Mouse (Mus musculus): Measurements from ENCODE around the gene Clec3b. TPM values are rescaled to one million over a fixed set of nuclear protein-coding genes. Genes with fewer than 3 reads are reported as not detected.

The Clec3b gene
- total and polyA plus RNA-seq, 2 experiments from 2014 or later = 3.8 to 6.9 TPM

DNA sequence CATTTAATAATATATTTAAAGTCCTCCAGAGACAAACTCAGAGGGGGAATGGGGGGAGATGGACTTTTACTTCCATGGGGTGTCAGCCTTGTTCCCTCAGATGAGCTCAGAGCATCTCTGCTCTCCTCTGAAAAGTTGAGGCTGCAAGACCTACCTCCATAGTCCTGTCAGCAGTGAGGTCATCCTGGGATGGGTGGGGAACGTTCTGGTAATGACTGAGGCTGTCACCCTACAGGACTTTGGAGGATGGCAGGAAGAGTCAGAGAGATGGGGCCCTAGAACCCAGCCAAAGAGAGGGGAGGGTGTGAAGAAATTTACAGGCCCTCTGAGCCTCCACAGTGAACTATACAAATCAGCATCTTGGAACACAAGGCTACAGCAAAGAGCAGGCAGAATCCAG, 815 bp downstream of the Clec3b start:
- Histone ChIP-seq H3K4me2 (ENCODE audit: low read depth, low read length) (no peak overlapping the region), H3K9me3 (ENCODE audit: low read length) (no peaks in the 10 kb centered on the region), H3K4me1 (ENCODE audit: insufficient read depth, low read length) (no peaks in the 10 kb centered on the region), H3K4me3 (ENCODE audit: low read length) (no peak overlapping the region), H3K36me3 (ENCODE audit: insufficient read depth, low read length) (no peaks in the 10 kb centered on the region), H3K27ac (no peak overlapping the region), H3K9ac (replicated peaks; ENCODE audit: low read length) (no peak overlapping the region), H3K27me3 (ENCODE audit: insufficient read depth, low read length) (no peaks in the 10 kb centered on the region)
- ATAC-seq (no peak), DNase-seq (ENCODE audit: low spot score) (no peak)
- 43% methylated on average over 1 of the region's 1 CpGs for WGBS
- TF ChIP-seq CTCF (IDR thresholded peaks at IDR 0.05; ENCODE audit: low read depth) = no peak

DNA sequence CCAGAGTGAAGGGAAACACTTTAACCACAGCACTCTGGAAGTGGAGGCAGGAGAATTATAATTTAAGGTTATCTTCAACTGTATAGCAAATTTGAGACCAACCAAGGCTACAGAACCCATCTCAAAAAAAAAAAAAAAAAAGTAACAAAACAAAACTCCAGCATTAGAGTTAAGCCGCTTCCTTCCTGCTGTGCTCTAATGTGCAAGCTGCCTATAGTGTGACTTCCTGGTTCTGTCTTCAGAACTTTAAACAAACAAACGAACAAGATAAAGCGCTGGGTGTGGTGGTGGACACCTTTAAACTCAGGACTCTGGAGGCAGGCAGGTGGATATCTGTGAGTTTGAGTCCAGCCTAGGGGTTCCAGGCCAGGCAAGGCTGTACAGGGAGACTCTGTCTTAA, 1.3 kb downstream of the Clec3b start:
- Histone ChIP-seq H3K9me3 (ENCODE audit: low read length) (no peaks in the 10 kb centered on the region), H3K4me2 (ENCODE audit: low read depth, low read length) (no peak overlapping the region), H3K4me3 (ENCODE audit: low read length) (no peak overlapping the region), H3K9ac (replicated peaks; ENCODE audit: low read length) (no peak overlapping the region), H3K36me3 (ENCODE audit: insufficient read depth, low read length) (no peaks in the 10 kb centered on the region), H3K4me1 (ENCODE audit: insufficient read depth, low read length) (no peaks in the 10 kb centered on the region), H3K27ac (no peak overlapping the region), H3K27me3 (ENCODE audit: insufficient read depth, low read length) (no peaks in the 10 kb centered on the region)
- ATAC-seq (no peak), DNase-seq (ENCODE audit: low spot score) (no peak)
- 88% methylated on average over 3 of the region's 3 CpGs for WGBS
- no peak for TF ChIP-seq CTCF (IDR thresholded peaks at IDR 0.05; ENCODE audit: low read depth)

DNA sequence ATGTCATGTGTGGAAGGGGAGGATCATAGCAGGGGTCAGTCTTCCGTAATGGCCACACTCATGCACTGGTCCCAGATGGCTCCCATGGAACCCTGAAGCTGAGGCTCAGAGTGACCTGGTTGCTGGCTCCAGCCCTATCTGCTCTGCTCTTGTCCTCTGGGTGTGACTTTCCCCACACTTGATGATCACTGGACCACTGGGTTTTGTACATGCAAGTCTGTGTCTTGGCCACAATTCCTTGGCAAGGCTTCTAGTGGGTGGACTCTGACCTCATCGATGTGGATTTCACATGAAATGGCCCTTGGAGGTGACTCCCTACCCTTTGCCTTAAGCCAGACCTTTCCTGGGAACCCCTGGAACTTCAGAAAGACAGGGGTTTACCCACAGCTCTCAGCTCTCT, 2.4 kb downstream of the Clec3b start:
- H3K36me3 ChIP-seq (ENCODE audit: insufficient read depth, low read length) = no peaks in the 10 kb centered on the region
- DNase-seq (ENCODE audit: low spot score) (no peak), ATAC-seq (no peak)
- H3K9ac ChIP-seq (replicated peaks; ENCODE audit: low read length) = no peak overlapping the region
- H3K27ac ChIP-seq = no peak overlapping the region
- H3K27me3 ChIP-seq (ENCODE audit: insufficient read depth, low read length) = no peaks in the 10 kb centered on the region
- H3K4me2 ChIP-seq (ENCODE audit: low read depth, low read length) = no peak overlapping the region
- no peak overlapping the region for H3K4me3 ChIP-seq (ENCODE audit: low read length)
- H3K4me1 ChIP-seq (ENCODE audit: insufficient read depth, low read length) = no peaks in the 10 kb centered on the region
- TF ChIP-seq CTCF (IDR thresholded peaks at IDR 0.05; ENCODE audit: low read depth) = no peak
- H3K9me3 ChIP-seq (ENCODE audit: low read length) = no peaks in the 10 kb centered on the region
- WGBS = 87% methylated on average over 2 of the region's 2 CpGs

- Histone ChIP-seq H3K27me3 (ENCODE audit: insufficient read depth, low read length) (no peaks in the 10 kb centered on the region), H3K4me2 (ENCODE audit: low read depth, low read length) (peak overlapping the region; percentile 34), H3K27ac (no peak overlapping the region), H3K4me1 (ENCODE audit: insufficient read depth, low read length) (no peaks in the 10 kb centered on the region), H3K4me3 (ENCODE audit: low read length) (peak overlapping the region; percentile 8; the same call in 1 of the 2 replicates), H3K9ac (replicated peaks; ENCODE audit: low read length) (no peak overlapping the region), H3K36me3 (ENCODE audit: insufficient read depth, low read length) (no peaks in the 10 kb centered on the region), H3K9me3 (ENCODE audit: low read length) (no peaks in the 10 kb centered on the region)
- WGBS = 34% methylated on average over 30 of the region's 30 CpGs
- ATAC-seq (peak; percentile 75), DNase-seq (ENCODE audit: low spot score) (peak; percentile 28)
- TF ChIP-seq CTCF (IDR thresholded peaks at IDR 0.05; ENCODE audit: low read depth) = no peak
Observed at GRCm38 (mm10) chr9:123156910-123157361, 6.2 kb downstream of the Clec3b start.

GRCm38 (mm10) chr9:123157699-123158098, 7.0 kb downstream of the Clec3b start:
- Histone ChIP-seq H3K9ac (replicated peaks; ENCODE audit: low read length) (no peak overlapping the region), H3K4me2 (ENCODE audit: low read depth, low read length) (no peak overlapping the region), H3K36me3 (ENCODE audit: insufficient read depth, low read length) (no peaks in the 10 kb centered on the region), H3K9me3 (ENCODE audit: low read length) (no peaks in the 10 kb centered on the region), H3K4me3 (ENCODE audit: low read length) (no peak overlapping the region), H3K4me1 (ENCODE audit: insufficient read depth, low read length) (no peaks in the 10 kb centered on the region), H3K27me3 (ENCODE audit: insufficient read depth, low read length) (no peaks in the 10 kb centered on the region), H3K27ac (no peak overlapping the region)
- no peak for TF ChIP-seq CTCF (IDR thresholded peaks at IDR 0.05; ENCODE audit: low read depth)
- DNase-seq (ENCODE audit: low spot score) (peak; percentile 6), ATAC-seq (no peak)

- peak; percentile 75 for TF ChIP-seq CTCF (IDR thresholded peaks at IDR 0.05; ENCODE audit: low read depth)
- ATAC-seq (no peak), DNase-seq (ENCODE audit: low spot score) (peak; percentile 65)
- Histone ChIP-seq H3K9ac (replicated peaks; ENCODE audit: low read length) (no peak overlapping the region), H3K4me1 (ENCODE audit: insufficient read depth, low read length) (no peaks in the 10 kb centered on the region), H3K4me2 (ENCODE audit: low read depth, low read length) (no peak overlapping the region), H3K9me3 (ENCODE audit: low read length) (no peaks in the 10 kb centered on the region), H3K36me3 (ENCODE audit: insufficient read depth, low read length) (no peaks in the 10 kb centered on the region), H3K4me3 (ENCODE audit: low read length) (no peak overlapping the region), H3K27ac (no peak overlapping the region), H3K27me3 (ENCODE audit: insufficient read depth, low read length) (no peaks in the 10 kb centered on the region)
- WGBS = 61% methylated on average over 8 of the region's 8 CpGs
Observed at GRCm38 (mm10) chr9:123158125-123158836, 7.5 kb downstream of the Clec3b start.

GRCm38 (mm10) chr9:123159330-123159729, 8.6 kb downstream of the Clec3b start:
- Histone ChIP-seq H3K27ac (no peak overlapping the region), H3K9ac (replicated peaks; ENCODE audit: low read length) (no peak overlapping the region), H3K9me3 (ENCODE audit: low read length) (no peaks in the 10 kb centered on the region), H3K4me1 (ENCODE audit: insufficient read depth, low read length) (no peaks in the 10 kb centered on the region), H3K4me3 (ENCODE audit: low read length) (no peak overlapping the region), H3K36me3 (ENCODE audit: insufficient read depth, low read length) (no peaks in the 10 kb centered on the region), H3K4me2 (ENCODE audit: low read depth, low read length) (no peak overlapping the region), H3K27me3 (ENCODE audit: insufficient read depth, low read length) (no peaks in the 10 kb centered on the region)
- ATAC-seq (peak; percentile 55; the same call in 1 of the 2 replicates), DNase-seq (ENCODE audit: low spot score) (peak; percentile 84)
- peak; percentile 91 for TF ChIP-seq CTCF (IDR thresholded peaks at IDR 0.05; ENCODE audit: low read depth)
- WGBS = 58% methylated on average over 7 of the region's 7 CpGs

All from hindbrain, postnatal 0 days (tissue).